Mouse (Mus musculus) megakaryocyte, embryonic 14.5 days (primary cell): ENCODE data around the gene Tspan17.

Source experiments
- FLI1 ChIP-seq: IDR thresholded peaks from 2 replicates; pipeline ENCODE4 v1.6.1; 2012; ENCODE audit warnings: low read length, inconsistent platforms, mixed read lengths
- GATA1 ChIP-seq: IDR thresholded peaks from 3 replicates; pipeline ENCODE4 v1.6.1; 2012; ENCODE audit warnings: mixed read lengths, low read length, inconsistent platforms, borderline replicate concordance

GRCm38 (mm10) chr13:54766192-54766768, 22.9 kb upstream of the Tspan17 start, which contains the start of gene Sncb:
- TF ChIP-seq GATA1, result no peak
- no peak for TF ChIP-seq FLI1
